Mouse (Mus musculus) olfactory bulb, adult 2 months (tissue): Measurements from ENCODE around the gene Trim61. TPM values are rescaled to one million over a fixed set of nuclear protein-coding genes. Genes with fewer than 3 reads are reported as not detected.

Experiments
- H3K27ac ChIP-seq: fragments of 200-500 bp; 2 replicates; pipeline ENCODE4 v1.5.1; 2012; ENCODE audit warnings: low read depth, low read length; ENCODE audit not compliant: insufficient read depth
- H3K4me1 ChIP-seq: fragments of 200-500 bp; 2 replicates; pipeline ENCODE4 v1.6.1; 2012; ENCODE audit warnings: low read length; ENCODE audit not compliant: control insufficient read depth, insufficient read depth
- H3K4me3 ChIP-seq: fragments of 200-500 bp; 2 replicates; pipeline ENCODE4 v1.5.1; 2012; ENCODE audit warnings: mild to moderate bottlenecking, low read depth, low read length, moderate library complexity; ENCODE audit not compliant: insufficient read depth
- CTCF ChIP-seq: fragments of 200-500 bp; IDR thresholded peaks from 2 replicates; pipeline ENCODE4 v1.5.1; 2012; ENCODE audit warnings: low read depth, mild to moderate bottlenecking, low read length, moderate library complexity; ENCODE audit not compliant: insufficient read depth
- POLR2A ChIP-seq: fragments of 200-500 bp; IDR thresholded peaks from 2 replicates; pipeline ENCODE4 v1.6.1; 2012; ENCODE audit warnings: mild to moderate bottlenecking, low read depth, low read length, moderate library complexity; ENCODE audit not compliant: insufficient read depth
- WGBS: fragments of 180-500 bp; shearing (Covaris S2); methylation state at CpG from one replicate; pipeline ENCODE4 v1.1.7; 2018; 5-methylcytosine and 5-hydroxymethylcytosine counted together
- polyA plus RNA-seq: library from polyadenylated mRNA; stranded (reverse); fragments of >200 nt; gene quantifications from 2 replicates; pipeline ENCODE4 v1.2.4, GENCODE M21; 2012; ENCODE audit warnings: low replicate concordance; ENCODE audit not compliant: missing spikeins, insufficient read depth, insufficient read length

The Trim61 gene
- not detected in 2 replicates for polyA plus RNA-seq

GRCm38 (mm10) chr8:65018423-65018822 is at the start of gene Trim61, which contains the start of gene Trim60:
Gene Trim61 (minus strand): TSS chr8:65018523.
Gene Trim60 (minus strand): TSS chr8:65018584.
- H3K4me1 ChIP-seq = no peaks in the 10 kb centered on the region
- 75% methylated on average over 8 of the region's 8 CpGs for WGBS
- H3K27ac ChIP-seq = no peak within 1 kb of the TSS
- TF ChIP-seq CTCF (no peak), POLR2A (no peak)
- no peak within 1 kb of the TSS for H3K4me3 ChIP-seq

DNA sequence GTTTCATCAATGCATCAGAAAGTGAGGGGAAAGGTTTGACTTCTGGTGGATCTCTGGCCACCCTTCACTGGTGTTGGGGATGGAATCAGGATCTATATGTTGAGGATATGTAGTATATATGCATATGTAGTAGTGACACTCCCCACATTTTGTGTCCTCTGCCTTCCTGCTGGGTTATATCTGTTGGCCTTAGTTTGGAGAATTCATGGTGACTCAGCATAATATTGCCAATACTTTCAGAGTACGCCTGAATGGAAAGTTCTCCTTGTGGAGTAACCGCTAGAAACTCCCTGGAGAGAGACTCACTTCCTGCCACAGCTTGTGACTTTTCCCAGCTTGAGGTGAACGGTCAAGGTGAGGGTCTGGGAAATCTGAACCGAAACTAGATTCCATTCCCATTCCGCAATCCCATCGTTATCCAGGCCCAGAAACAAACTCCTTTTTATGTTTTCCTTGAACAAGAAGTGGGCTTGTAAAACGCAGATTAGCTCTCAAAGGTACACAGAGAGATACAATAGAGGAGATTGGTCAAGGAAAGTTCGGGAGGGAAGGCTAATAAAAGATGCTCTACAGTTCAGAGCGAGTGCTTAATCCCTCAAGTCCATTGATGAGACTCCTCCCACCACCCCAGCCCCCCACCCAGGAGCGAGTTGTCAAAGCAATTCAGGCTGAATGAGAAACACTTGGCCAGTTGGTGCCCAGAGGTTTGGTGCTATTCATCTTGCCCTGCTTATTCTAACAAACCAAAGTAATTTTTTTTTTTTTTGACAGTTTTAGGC is 49.6 kb upstream of the Trim61 start:
- Histone ChIP-seq H3K27ac (no peak overlapping the region), H3K4me3 (no peak overlapping the region), H3K4me1 (no peaks in the 10 kb centered on the region)
- TF ChIP-seq POLR2A (no peak), CTCF (no peak)
- 37% methylated on average over 10 of the region's 10 CpGs for WGBS

DNA sequence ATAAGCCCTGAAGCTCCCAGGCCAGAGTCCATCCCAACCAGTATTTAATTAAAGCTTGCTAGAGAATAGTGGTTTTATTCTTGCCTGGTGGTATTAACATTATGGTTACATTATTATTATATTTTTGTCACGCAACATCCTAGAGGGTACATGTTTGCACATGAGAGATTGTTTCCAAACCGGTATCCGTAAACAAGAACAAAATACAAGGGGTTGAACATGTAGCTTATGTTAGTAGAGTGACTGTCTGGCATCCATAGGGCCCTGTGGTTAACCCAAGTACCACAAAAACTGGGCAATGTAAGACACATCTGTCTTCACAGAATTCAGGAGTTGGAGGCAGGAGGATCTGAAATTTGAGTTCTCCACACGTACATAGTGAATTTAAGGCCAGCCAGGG is 48.7 kb upstream of the Trim61 start:
- TF ChIP-seq CTCF (no peak), POLR2A (no peak)
- Histone ChIP-seq H3K4me3 (no peak overlapping the region), H3K4me1 (no peaks in the 10 kb centered on the region), H3K27ac (no peak overlapping the region)
- 96% methylated on average over 4 of the region's 4 CpGs for WGBS

GRCm38 (mm10) chr8:65065622-65066021 is 47.3 kb upstream of the Trim61 start:
- no peaks in the 10 kb centered on the region for H3K4me1 ChIP-seq
- H3K27ac ChIP-seq = no peak overlapping the region
- no peak overlapping the region for H3K4me3 ChIP-seq
- TF ChIP-seq POLR2A (no peak), CTCF (no peak)
- WGBS = over 99% methylated on average over 3 of the region's 3 CpGs

DNA sequence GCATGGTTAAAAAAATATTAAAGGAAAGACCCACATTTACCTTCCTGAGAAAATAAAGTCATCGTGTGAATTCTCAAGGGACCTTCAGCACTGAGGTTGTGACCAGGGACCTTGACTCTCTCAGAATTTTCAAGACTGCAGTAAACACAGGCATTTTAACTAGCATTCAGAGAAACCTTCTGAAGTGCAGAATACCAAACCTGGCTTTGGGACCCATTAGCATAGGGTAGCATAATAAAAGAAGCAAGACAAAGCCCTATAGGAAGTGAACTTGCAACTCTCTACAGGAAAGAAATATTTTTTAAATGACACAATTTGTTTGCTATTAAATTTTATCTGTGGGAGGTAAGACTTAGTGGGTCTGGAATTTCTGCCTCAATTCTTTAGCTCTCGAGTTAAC is 45.7 kb upstream of the Trim61 start:
- Histone ChIP-seq H3K27ac (no peak overlapping the region), H3K4me1 (no peaks in the 10 kb centered on the region), H3K4me3 (no peak overlapping the region)
- no peak for TF ChIP-seq POLR2A
- WGBS = 54% methylated on average over 2 of the region's 2 CpGs

GRCm38 (mm10) chr8:65062195-65062594 is 43.9 kb upstream of the Trim61 start:
- H3K4me3 ChIP-seq = no peak overlapping the region
- no peak overlapping the region for H3K27ac ChIP-seq
- no peak for TF ChIP-seq POLR2A
- TF ChIP-seq CTCF = no peak
- WGBS = 81% methylated on average over 4 of the region's 4 CpGs
- no peaks in the 10 kb centered on the region for H3K4me1 ChIP-seq

- H3K27ac ChIP-seq = no peak overlapping the region
- 92% methylated on average over 4 of the region's 4 CpGs for WGBS
These were observed 38.4 kb upstream of the Trim61 start for GRCm38 (mm10) chr8:65056722-65057121.

DNA sequence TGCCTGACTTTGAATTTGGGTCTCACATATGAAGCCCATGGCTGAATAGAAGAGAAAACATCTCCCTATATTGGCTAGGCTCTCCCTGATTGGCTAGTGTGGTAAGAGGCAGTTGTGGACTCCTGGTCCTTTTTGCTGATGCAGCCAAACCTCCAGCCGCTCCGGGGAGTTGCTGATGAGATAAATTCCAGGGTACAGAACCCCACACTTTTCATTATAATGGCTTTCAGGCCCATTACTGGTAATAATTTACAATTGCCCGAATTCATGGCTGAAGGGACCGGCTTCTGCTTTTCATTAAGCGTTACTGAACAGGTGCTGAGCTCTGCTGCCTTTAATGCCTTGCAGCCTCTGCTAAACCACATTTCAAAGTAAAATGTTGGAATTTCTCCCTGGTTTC is 35.6 kb upstream of the Trim61 start:
- TF ChIP-seq POLR2A (no peak), CTCF (no peak)

More at GRCm38 (mm10) chr8:65056722-65057121, 38.4 kb upstream of the Trim61 start:
- no peak for TF ChIP-seq CTCF
- TF ChIP-seq POLR2A = no peak
- H3K4me1 ChIP-seq = no peaks in the 10 kb centered on the region
- H3K4me3 ChIP-seq = no peak overlapping the region

GRCm38 (mm10) chr8:65053554-65053953 is 35.2 kb upstream of the Trim61 start:
- TF ChIP-seq POLR2A (no peak), CTCF (no peak)
- Histone ChIP-seq H3K27ac (no peak overlapping the region), H3K4me3 (no peak overlapping the region), H3K4me1 (no peaks in the 10 kb centered on the region)
- WGBS = 96% methylated on average over 3 of the region's 3 CpGs

More for the DNA sequence above, 35.6 kb upstream of the Trim61 start:
- H3K4me1 ChIP-seq = no peaks in the 10 kb centered on the region
- no peak overlapping the region for H3K27ac ChIP-seq
- WGBS = 37% methylated on average over 5 of the region's 5 CpGs
- no peak overlapping the region for H3K4me3 ChIP-seq

DNA sequence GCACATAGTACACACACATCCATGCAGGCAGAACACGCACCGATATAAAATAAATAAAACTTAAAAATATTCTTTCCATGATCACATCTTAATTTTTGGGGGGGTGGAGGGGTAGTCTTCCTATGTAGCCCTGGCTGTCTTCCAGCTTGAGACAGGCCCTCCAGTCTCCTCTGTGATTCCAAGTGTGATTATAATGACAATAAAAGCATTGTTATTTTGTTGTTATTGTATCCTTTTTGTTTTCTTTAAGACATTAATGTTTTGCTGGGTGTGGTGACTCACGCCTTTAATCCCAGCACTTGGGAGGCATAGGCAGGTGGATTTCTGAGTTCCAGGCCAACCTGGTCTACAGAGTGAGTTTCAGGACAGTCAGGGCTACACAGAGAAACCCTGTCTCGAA is 29.5 kb upstream of the Trim61 start:
- no peak for TF ChIP-seq CTCF
- TF ChIP-seq POLR2A = no peak
- no peak overlapping the region for H3K27ac ChIP-seq
- WGBS = 88% methylated on average over 4 of the region's 4 CpGs
- no peak overlapping the region for H3K4me3 ChIP-seq
- no peaks in the 10 kb centered on the region for H3K4me1 ChIP-seq
